Mouse (Mus musculus): ENCODE results near the gene Stx3. TPM values are rescaled to one million over a fixed set of nuclear protein-coding genes. Genes with fewer than 3 reads are reported as not detected.

Stx3 gene
- polyA plus RNA-seq, 1 experiment from 2014 or later, result 4.8 TPM

DNA sequence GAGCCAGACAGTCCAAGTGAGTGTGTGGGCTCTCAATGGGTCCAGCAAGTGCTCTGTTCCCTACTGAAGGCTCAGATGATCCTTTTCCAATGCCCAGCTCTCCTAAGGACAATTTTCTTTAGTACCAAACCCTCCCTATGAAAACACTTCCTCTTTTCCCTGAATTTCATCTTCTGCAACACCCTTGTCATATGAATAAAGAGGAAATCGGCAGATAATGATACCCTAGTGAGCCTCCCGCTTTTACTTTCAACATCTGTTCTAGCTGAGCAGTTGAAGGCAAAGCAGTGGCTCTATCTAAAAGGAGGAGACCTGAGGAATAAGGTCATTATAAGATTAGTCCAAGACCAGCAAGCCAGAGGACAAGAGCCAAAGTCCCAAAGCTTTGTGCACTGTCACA, 10.8 kb downstream of the Stx3 start:
- DNase-seq (ENCODE audit: low spot score), result no peak

DNA sequence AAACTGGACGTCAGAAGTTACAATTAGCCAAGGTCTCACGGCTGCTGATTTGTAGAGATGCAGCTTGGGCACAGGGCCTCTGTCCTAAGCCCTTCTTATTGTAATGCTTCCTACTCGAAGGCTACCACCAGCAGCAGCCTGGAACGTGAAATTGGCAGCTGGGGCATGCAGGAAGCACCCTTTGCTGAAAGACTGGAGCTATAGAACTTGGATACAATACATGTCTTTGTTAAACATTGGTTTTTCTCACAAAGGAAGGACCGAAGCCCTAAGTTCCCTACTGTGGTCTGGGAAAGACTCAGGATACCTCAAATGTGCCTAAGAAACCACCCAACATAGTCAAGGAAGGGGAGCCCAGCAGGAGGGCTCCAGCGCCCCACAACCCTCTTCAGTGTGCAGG, 11.4 kb downstream of the Stx3 start:
- no peak for DNase-seq (ENCODE audit: low spot score)

DNA sequence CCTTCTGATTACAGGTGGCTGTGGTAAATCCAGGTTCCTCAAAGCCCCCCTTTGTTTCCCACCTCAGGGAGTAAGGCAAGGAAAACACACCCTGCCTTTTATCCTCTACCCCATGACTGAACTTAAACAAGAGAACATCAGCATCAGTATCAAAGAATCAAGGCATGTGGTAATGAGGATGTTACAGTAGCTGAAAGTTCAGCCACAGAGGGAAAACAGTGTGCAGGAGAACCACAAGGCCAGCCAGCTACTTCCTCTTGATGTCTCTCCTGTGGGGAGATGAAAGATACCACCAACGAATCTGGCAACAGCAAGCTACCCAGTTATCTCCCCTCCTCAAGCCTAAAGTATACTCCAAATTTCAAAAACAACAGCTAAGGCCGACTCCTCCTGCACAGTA, 12.0 kb downstream of the Stx3 start:
- peak; percentile 18 for DNase-seq (ENCODE audit: low spot score)

DNA sequence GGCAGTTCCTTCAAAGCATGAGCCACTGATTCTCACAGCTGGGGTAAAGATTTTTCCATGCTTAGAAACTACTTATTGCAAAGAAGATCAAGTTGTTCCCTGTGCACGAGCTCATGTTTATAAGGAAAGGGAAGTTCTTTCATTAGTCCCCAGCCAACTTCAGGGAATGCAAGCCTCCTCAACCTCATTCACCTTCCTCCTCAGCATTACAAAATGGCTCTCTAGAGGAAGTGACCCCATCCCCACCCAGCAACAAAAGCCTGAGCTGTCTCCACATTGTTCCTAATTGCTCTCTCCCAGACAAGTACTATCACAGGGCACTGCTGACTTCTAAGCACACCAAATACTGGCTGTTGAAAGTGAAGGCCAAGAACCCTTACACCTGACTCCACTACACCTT, 14.8 kb downstream of the Stx3 start:
- DNase-seq (ENCODE audit: low spot score), result no peak

DNA sequence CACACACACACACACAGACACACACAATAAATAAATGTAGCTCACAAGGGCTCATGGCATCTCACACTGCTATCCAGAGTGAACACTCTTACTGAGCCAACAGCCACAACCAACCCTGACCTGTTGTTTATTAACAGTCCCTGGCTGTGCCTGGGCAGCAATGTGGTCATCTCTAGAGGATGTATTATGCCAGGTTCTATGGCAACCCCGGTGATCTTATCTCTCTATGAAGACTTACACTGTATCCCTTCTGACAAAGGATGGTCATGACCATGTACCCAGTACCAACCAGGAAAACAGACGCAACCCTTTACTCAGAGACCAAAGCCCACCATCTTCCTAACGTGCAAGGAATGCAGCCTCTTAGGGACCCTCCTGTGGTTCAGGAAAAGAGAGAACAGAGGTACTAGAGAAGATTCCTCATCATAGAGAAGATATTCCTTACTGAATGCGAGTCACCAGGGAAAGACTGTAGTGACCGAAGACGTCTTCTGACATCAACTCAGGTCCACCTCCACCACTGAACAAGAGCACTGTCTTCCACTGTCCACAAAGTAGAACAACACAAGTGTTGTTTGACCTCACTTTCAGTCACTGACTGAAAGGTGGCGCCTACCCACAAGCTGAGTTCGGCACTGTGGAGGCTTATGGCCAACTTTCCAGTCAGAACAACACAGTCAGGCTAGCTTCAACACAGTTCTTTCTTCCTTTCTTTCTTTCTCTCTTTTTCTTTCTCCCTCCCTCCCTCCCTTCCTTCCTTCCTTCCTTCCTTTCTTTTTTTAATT, 18.5 kb downstream of the Stx3 start:
- no peak for DNase-seq (ENCODE audit: low spot score)

DNA sequence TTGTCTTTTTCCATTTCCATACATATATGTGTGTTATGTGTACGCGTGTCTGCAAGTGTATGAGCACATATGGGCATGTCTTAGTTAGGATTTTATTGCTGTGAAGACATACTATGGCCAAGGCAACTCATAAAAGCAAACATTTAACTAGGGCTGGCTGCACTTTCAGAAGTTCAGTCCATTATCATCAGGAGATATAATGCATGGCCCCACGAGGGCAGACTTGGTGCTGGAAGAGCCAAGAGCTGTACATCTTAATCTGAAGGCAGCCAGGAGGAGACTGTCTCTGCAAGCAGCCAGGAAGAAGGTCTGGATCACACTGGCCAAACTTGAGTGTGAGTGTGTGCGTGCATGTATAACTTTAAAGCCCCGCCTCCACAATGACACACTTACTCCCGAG, 24.8 kb downstream of the Stx3 start:
- DNase-seq (ENCODE audit: low spot score), result no peak

DNA sequence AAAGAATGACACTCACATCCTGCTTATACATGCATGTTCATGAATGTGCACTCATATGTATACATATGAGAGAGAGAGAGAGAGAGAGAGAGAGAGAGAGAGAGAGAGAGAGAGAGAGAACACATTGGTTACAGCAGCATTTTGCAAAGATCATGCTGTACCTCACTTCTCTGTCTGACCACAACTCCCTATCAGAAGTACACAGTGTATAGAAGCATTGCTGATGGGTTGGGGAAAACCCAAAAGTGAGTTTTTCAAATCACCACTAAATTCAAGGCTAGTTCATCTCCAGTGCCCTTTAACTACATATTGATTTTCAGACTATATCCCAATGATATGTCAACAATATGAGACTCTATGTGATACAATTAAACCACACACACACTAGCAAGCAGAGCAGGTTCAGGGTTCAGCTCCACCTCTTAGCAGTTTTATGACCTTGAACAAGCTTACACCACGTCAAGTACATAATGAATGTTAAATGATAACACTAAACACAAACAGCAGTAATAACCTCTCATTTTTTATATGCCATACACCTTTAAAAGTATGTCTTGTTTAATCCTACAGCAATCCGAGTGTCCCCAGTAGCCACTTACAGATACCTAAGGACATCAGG, 25.4 kb downstream of the Stx3 start:
- no peak for DNase-seq (ENCODE audit: low spot score)

DNA sequence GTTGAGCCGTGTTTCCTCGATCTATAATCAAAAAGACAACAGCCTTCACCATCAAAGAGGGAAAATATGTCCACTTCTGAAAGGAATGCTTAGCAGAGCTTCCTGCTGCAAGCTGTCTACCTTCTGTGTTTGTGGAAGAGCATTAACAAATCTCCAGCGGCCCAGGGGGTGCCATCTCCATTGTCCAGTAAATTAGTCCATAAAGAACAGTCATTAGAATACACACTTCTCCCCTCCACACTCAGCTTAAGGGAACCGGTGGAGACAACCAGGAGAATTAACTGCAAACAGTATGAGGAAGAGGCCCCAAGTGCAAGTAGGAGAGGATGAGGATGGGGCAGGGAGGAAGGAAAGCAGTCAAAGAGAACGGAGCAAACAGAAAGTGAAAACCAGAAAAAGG, 27.4 kb downstream of the Stx3 start:
- DNase-seq (ENCODE audit: low spot score), result no peak

DNA sequence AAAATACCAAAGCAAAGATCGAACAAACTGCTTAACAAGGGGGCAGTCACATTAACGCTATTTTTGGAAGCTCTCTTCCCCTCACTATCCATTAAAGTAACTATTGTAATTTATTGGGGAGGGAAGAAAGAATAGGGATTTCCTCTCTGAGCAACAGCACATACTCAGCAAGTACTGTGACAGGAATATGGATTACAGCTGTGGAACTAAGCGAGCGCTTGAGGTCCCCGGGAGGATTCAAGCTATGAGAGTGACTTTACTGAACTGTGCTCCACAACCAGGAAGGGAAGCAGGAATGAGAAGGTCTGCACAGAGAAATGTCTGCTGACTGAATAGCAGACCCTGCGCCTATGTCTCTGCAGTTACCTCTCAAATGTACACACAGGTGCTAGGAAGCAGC, 30.3 kb downstream of the Stx3 start:
- no peak for DNase-seq (ENCODE audit: low spot score)

DNA sequence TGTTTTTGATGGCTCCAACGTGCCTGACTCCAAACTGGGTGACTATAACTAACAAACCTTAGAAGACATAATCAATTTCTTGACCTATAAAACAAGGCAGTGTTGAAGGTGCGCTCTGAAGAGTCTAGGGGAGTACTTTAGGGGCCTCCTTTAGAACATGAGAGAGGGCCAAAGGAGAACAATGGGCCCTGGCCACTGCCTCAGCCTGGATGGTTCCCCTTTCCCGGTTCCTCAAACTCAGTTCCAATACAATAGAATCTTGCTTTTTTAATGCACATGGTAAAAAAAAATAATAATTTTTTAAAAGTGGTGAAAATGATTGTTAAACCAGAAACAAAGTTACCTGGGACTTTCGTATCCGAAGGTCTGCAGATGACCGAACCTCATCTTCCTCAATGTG, 31.4 kb downstream of the Stx3 start:
- DNase-seq (ENCODE audit: low spot score), result no peak

DNA sequence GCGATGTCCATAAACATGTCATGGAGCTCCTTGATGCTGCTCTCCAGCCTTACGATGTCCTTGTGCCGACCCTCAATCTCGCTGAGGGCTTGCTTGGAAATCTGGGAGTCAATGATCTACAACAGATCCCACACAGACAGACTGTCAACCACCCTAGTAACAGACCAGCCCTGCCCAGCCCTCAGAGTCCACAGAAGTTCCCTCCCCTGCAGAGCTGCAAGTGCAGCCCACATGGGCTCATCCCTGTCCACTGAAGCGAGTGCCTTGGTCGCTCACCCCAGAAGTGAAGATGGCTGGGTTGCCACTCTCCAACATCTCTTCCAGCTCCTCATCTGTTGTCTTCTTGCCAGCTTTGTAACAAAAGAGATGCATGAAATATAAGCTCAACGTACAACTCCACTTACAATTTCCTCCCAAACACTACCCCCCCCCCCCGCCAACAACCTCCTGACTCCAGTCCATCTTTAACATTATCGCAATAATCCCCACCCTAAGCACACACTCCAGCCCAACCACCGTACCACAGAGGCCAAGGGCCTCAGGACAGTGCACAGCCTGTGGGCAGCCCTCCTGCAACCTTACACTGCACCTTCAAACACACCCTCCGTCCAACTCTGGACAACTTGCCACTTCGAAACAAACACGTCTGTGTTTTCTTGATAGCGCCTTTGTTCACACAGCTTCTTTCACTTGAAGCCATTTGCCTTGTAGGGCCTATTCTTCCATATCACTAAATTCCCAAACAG, 33.6 kb downstream of the Stx3 start:
- DNase-seq (ENCODE audit: low spot score), result no peak

DNA sequence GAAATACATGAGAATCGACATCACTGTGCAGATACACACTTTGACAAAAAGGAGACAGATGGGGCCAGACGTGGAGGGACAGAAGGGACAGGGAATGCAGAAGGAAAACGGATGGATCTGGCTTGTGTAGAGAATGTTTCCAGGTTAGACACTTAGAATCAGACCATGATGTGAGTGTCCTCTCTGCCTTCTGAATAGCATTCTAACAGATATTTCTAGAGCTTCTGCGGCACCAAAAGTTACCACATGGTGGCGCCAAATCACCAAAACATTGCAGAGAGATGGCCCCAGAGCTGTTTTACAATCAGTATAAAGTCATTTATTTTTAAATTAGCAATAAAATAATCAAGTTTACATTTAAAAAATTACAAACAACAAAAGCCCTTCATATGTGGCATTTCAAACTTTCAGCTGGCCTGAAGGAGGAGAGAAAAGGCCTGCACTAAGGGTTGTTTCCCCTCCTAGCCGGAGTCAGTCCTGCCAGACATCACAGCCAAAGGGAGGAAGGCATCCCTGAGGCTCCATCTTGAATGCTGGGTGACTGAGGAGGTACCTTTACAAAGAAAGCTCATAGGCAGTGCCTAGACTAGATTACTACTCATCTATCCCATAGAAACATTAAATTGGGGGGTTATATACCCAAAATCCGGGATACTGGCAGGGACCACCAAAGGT, 41.9 kb downstream of the Stx3 start:
- peak; percentile 58 for DNase-seq (ENCODE audit: low spot score)

DNA sequence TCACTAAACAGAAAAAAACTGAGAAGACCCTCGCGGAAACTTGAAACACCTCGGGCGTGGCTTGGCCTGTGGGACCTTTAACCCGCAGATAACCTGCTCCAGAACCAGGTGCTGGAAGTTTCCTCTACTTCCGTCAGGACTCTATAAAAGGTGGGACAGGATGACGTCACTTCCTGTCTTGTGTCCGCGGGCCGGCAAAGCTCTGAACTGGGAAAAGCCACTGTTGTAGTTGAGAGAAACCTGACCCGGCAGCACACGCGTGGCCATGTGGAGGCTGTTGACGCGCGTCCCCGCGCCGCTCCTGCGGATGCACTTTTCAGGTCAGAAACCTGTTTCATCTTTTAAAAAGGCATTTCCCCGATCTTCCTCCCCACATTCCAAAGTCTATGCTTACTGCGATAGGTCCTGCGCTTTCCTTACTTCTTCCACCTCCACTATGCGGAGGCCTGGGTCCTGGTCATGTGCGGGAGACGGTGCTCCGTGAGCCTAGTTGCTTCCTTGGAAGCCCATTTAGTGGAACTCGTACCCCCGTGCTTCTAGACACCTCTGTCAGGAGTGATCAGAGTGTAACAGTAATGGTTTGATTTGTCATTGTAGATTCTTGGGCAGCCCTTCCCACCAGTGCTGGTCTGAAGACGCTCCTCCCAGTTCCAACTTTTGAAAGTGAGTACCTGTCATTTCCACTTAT, 48.9 kb downstream of the Stx3 start, which contains the start of gene Mrpl16:
TSS of gene Mrpl16 (plus strand) at position 187 of the 688 bp plus-strand sequence.
- peak; percentile 92 for DNase-seq (ENCODE audit: low spot score)

DNA sequence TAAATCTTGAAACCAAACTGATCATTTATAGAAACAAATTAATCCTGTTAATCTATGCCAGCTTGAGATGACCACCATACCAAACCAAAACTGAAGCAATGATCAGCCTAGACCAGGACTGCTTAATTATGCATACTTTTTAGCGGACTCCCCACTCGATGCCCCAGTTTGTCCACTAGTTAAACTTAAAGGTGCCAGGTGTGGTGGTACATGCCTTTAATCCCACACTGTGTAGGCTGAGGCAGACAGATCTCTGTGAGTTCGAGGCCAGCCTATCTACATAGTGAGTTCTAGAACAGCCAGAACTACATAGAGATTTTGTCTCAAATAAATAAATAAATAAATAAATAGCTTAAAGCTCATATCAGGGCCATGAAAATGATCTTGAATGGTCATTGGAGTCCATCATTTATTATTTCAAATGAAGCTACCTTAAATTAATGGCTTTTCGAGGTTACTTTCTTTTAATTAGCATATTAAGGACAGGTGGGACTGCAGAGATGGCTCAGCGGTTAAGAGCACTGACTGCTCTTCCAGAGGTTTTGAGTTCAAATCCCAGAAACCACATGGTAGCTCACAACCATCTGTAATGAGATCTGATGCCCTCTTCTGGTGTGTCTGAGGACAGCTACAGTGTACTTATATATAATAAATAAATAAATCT, 49.8 kb downstream of the Stx3 start:
- no peak for DNase-seq (ENCODE audit: low spot score)

DNA sequence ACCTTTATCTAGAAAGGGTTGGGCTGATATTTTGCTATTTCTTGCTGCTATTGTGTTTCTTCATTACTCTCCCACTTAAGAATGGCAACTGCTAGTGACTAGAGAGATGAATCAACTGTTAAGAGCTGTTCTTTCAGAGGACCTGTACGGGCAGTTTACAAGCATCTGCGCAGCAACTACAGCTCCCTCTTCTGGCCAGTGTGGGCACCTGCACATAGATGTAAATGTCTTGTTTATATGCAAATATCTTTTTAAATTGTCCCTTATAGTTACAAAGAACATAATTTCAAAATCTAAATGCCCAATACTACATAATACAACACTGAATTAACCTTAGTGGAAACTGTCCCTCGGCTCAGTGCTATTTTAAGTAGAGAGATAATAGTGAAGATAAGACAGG, 51.0 kb downstream of the Stx3 start:
- DNase-seq (ENCODE audit: low spot score), result peak; percentile 70

DNA sequence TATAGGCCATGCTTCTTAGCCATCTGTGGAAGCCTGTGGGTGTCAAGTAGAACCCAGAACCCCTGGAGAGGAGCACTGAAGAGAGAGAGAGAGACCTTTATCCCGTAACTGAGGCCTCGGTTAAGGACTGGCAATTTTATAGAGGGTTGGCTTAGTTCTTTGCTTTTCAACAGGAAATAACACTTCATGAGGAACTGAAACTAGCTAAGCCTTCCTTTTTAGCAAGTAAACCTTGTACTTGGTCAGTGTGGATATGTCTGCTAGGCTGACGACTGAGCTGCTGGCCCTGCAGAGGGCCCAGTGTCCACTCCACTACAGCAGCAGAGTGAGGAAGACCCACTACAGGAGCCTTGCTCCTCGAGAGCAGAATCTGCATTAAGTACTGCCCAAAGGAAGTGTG, 52.8 kb downstream of the Stx3 start:
- no peak for DNase-seq (ENCODE audit: low spot score)

DNA sequence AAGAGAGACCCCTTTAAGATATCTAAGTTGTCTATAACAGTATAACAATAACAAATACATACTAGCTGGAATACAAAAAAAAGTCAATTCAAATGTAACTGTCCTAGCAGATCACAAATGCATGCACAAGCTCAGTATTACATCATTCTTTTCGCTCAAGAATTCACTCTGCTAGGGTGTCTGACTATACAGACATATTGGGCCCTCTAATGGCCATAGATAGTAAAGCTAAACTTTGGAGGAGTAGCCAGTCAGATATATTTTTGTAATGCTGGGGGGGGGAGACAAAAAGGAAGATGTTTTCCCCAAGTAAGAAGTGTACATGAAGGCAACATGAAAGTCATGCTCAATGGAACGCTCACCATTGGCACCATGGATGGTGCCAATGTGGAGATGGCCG, 54.1 kb downstream of the Stx3 start:
- no peak for DNase-seq (ENCODE audit: low spot score)

DNA sequence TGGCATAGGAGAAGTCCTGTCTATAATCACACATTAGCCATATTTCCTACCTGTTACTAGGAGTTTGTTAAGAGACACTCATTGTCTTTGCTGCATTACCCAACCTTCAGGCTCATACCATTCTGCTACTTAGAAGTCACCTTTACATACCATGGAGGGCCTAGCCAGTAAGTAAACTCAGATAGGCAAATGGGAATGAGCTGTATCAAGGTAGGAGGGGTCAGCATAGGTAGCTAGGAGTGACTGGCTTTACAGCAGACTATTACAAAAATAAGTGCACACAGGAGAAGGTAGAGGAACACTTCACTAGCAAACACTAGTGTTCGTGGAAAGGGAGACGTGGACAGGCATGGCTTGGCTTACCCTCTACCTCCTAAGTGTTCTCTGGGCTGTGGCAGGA, 71.9 kb downstream of the Stx3 start, which contains the start of gene Gif:
TSS of gene Gif (plus strand) at position 257 of the 400 bp plus-strand sequence.
- DNase-seq (ENCODE audit: low spot score), result no peak

DNA sequence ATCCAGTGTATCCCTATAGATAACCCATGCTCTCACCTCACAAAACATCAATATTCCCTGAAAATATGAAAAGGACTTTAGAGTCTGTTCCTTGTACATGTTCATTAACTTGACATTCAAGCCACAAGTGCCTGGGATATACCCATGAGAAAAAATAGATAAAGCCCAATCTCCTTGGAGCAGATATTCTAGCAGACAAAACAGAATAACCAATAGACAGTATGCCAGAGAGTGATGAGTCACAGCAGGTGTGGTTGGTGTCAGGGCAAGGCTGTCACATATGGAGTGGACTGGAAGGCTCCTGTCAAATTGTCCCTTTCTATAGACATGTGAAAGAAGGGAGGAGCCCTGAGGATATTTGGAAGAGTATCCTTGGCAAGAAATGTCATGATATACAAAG, 73.5 kb downstream of the Stx3 start:
- no peak for DNase-seq (ENCODE audit: low spot score)

DNA sequence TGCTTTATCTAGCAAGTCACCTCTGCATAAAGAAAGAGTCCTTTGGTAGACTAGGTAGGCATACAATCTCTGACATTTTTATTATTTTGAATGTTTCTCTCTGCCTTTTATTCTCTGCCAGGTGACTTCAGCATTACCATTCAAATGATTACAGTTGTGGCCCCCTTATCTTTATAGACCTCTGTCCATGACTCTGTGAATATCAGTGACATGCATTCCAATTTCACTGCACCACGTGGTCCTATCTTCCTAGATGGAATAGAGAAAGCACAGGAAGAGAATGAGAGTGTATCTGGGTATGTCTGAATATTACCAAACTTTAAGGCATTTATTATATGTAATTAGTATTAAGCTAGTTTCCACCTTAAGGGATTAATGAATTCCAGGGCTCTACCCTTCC, 82.7 kb downstream of the Stx3 start:
- DNase-seq (ENCODE audit: low spot score), result no peak

DNA sequence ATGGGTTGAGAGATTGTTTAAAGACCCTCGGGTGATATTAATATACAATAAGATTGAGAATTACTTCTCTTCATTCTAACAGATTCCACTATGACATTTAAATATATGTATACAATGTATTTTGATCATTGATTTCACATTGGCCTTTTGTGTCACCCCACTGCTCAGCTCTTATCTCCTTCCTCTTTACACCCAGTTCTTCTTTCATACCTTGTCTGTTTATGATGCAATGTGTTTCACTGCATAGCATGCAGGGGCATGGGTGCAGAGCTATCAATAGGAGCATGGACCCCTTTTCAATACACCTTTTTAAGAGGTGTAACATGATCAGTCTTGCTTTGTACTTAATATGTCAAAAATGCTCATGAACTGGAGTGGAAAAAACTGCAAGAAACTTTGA, 88.9 kb downstream of the Stx3 start:
- no peak for DNase-seq (ENCODE audit: low spot score)
